Mouse (Mus musculus) right cerebral cortex, adult 18-20 months (tissue): ENCODE measurements at regions not wholly inside any gene's neighbourhood (a gene's known extent, or its start where the extent isn't known, plus 50 kb on each side); places are given as distances from the start of the nearest gene placed in this dataset.

Experiments
- DNase-seq: peaks from one replicate; pipeline ENCODE4 v3.0.0; 2022; ENCODE audit warnings: mixed read lengths

GRCm38 (mm10) chr16:13204948-13205470 lies 51.3 kb upstream of the Mrtfb start:
- peak; percentile 75 for DNase-seq

- DNase-seq, result no peak
Observed at GRCm38 (mm10) chr16:13205855-13206254, 50.4 kb upstream of the Mrtfb start.
